Mouse (Mus musculus) liver, embryonic 14.5 days (tissue): ENCODE measurements around the gene Zfp384. TPM values are rescaled to one million over a fixed set of nuclear protein-coding genes. Genes with fewer than 3 reads are reported as not detected.

Experiments used
- ATAC-seq: fragments of 200-750 bp; cut with Nextera tagmentation; 2 replicates; pipeline ENCODE4 v1.8.0; 2017; ENCODE audit warnings: moderate number of reproducible peaks, mild to moderate bottlenecking, moderate library complexity; ENCODE audit not compliant: insufficient read depth
- DNase-seq, 3 experiments: peaks; one replicate each; pipeline ENCODE4 v3.0.0-alpha.2; 2012 to 2013; ENCODE audit warnings: low read depth in 3 of 3, low spot score in 3 of 3
- H3K27ac ChIP-seq: fragments of 300-500 bp; sonication (generic); 2 replicates; pipeline ENCODE4 v1.5.1; 2014; ENCODE audit warnings: moderate library complexity, mild to moderate bottlenecking, control low read depth, inconsistent platforms
- H3K27me3 ChIP-seq: fragments of 300-500 bp; sonication (generic); 2 replicates; pipeline ENCODE4 v1.6.1; 2014; ENCODE audit warnings: mild to moderate bottlenecking, low read length, moderate library complexity; ENCODE audit not compliant: control insufficient read depth, insufficient read depth
- H3K36me3 ChIP-seq: fragments of 300-500 bp; sonication (generic); replicated peaks from 2 replicates; pipeline ENCODE4 v1.6.1; 2014; ENCODE audit warnings: low read depth; ENCODE audit not compliant: control insufficient read depth, insufficient read depth
- H3K4me1 ChIP-seq, 2 experiments: fragments of 200-500 bp in 1 of 2; fragments of 300-500 bp in 1 of 2; sonication (generic) in 1 of 2; replicated peaks; 2 replicates each; pipeline ENCODE4 v1.6.1; 2012 to 2014; ENCODE audit warnings: antibody characterized with exemption in 1 of 2, inconsistent platforms in 1 of 2, low read length in 1 of 2; ENCODE audit not compliant: control insufficient read depth in 2 of 2, insufficient read depth in 2 of 2
- H3K4me2 ChIP-seq: fragments of 300-500 bp; sonication (generic); 2 replicates; pipeline ENCODE4 v1.6.1; 2014; ENCODE audit warnings: low read depth, mild to moderate bottlenecking, control low read depth, moderate library complexity
- H3K4me3 ChIP-seq, 2 experiments: fragments of 200-500 bp in 1 of 2; fragments of 300-500 bp in 1 of 2; sonication (generic) in 1 of 2; 2 replicates each; pipeline ENCODE4 v1.5.1; 2012 to 2014; ENCODE audit warnings: low read depth in 2 of 2, low read length in 2 of 2, mild to moderate bottlenecking in 2 of 2, control low read depth in 1 of 2, inconsistent platforms in 1 of 2, moderate library complexity in 1 of 2; ENCODE audit not compliant: insufficient read depth in 1 of 2
- H3K9ac ChIP-seq: fragments of 300-500 bp; sonication (generic); replicated peaks from 2 replicates; pipeline ENCODE4 v1.6.1; 2014; ENCODE audit warnings: mild to moderate bottlenecking, control low read depth, moderate library complexity
- H3K9me3 ChIP-seq: fragments of 300-500 bp; sonication (generic); 2 replicates; pipeline ENCODE4 v1.6.1; 2016; ENCODE audit warnings: low read length, mixed read lengths; ENCODE audit not compliant: control insufficient read depth
- CTCF ChIP-seq: IDR thresholded peaks from 2 replicates; pipeline ENCODE4 v1.5.1; 2016; ENCODE audit warnings: antibody characterized with exemption, low read depth, control low read depth
- EP300 ChIP-seq: IDR thresholded peaks from 2 replicates; pipeline ENCODE4 v1.6.1; 2016; ENCODE audit warnings: antibody characterized with exemption, low read depth
- WGBS: fragments of 180-500 bp; shearing (Covaris S2); extraction: QIAGEN DNeasy Blood & Tissue Kit; methylation state at CpG from one replicate; pipeline ENCODE4 v1.1.7; 2014; ENCODE audit not compliant: insufficient replicate concordance; 5-methylcytosine and 5-hydroxymethylcytosine counted together
- polyA plus RNA-seq, 2 experiments: library from polyadenylated mRNA; depleted of rRNA in 1 of 2; stranded (reverse) in 1 of 2; unstranded in 1 of 2; fragments of >200 nt; fragmentation: Nextera tagmentation in 1 of 2; extraction: Ambion mirVana in 1 of 2; gene quantifications; 2 replicates each; pipeline versions ENCODE4 v1.2.1 to v1.2.3; 2012 to 2014

The Zfp384 gene
- polyA plus RNA-seq, 2 experiments = 3.1 to 20.2 TPM

DNA sequence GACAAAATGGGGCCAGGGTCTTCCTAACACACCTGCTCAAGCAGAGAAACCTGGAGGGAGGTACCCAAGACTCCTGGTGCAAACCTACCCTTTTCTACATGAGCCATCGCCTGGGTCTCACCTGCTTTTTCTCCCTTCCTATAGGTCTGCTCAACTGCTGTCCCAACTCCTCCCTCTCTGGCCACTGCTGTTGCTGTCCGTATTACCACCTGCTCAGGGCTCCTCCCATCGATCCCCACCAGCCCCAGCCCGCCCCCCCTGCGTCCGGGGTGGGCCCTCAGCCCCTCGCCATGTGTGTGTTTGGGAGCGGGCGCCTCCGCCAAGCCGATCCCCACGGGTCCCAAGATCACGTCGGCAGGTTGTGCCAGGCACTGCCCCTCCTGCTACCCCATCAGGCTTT is 9.9 kb upstream of the Zfp384 start:
- ATAC-seq (no peak), DNase-seq (no peak)
- H3K36me3 ChIP-seq = no peaks in the 10 kb centered on the region
- H3K4me2 ChIP-seq = no peak overlapping the region
- peaks cover 65% of the 10 kb centered on the region for H3K27me3 ChIP-seq
- H3K4me3 ChIP-seq = no peak overlapping the region
- 43% methylated on average over 14 of the region's 14 CpGs for WGBS
- H3K9ac ChIP-seq = no peak overlapping the region
- TF ChIP-seq CTCF = no peak
- no peaks in the 10 kb centered on the region for H3K9me3 ChIP-seq
- no peak overlapping the region for H3K27ac ChIP-seq
- H3K4me1 ChIP-seq = peaks cover 0 to 2% of the 10 kb centered on the region in 2 experiments; a peak in 1 of 4 replicates

DNA sequence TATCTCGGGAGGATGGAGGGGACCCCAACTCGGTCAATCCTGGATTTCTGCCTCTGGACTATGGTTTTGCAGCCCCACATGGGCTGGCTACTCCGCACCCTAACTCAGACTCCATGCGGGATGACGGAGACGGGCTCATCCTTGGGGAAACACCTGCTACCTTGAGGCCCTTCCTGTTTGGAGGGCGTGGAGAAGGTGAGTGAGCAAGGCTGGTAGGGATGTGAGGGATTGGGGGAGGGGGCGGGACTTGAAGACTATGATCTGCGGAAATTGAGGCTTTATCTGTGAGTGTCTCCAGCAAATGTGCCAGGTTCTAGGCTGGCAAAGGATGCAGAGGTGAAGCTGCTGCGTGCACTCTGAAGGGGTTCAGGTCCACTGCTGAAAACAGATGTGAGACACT is 9.4 kb upstream of the Zfp384 start:
- Histone ChIP-seq H3K4me3 (no peak overlapping the region), H3K27me3 (peaks cover 60% of the 10 kb centered on the region), H3K36me3 (no peaks in the 10 kb centered on the region), H3K4me2 (no peak overlapping the region), H3K4me1 (peaks cover 0 to 2% of the 10 kb centered on the region in 2 experiments; a peak in 1 of 4 replicates), H3K27ac (no peak overlapping the region), H3K9ac (no peak overlapping the region), H3K9me3 (no peaks in the 10 kb centered on the region)
- ATAC-seq (no peak), DNase-seq (no peak)
- TF ChIP-seq EP300 (no peak), CTCF (no peak)
- 29% methylated on average over 10 of the region's 10 CpGs for WGBS

DNA sequence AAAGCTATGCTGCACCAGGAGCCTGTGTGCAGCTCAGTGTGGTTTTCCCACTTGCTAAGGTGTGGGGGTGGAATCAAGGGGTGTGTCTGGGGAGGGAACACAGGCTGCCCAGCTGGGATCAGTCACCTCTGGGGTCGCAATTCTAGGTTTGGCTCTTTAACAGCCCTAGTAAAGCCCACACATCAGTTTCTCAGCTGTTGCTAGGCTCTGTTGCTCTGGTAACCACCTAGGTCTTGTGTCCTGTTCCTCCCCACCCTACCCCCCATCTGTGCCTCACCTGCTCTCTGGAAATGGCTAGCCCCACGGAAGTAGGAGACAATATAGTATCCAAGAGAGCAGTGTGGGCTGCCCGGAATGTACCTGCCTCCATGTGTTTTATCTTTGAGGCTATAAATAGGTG is 5.2 kb upstream of the Zfp384 start:
- ATAC-seq = no peak

DNA sequence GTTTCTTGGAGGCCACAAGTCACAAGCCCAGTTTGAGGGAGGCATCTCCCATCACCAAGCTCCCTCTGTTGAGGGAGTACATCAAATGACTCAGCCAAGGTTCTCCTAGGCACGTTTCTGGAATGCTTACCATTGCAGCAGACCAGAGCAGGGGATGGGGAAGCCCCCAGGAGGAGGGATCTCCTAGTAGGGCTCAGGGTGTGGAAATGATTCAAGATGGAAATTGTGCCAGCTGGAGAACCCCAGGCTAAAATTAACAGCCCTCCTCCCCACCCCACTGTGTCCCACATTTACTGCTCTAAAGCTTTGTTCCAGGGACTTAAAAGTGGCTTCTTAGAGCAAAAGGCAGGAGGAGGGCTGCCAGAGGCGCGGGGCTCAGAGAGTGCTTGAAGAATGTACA is 3.9 kb upstream of the Zfp384 start:
- no peak for TF ChIP-seq EP300
- TF ChIP-seq CTCF = no peak
- Histone ChIP-seq H3K36me3 (no peaks in the 10 kb centered on the region), H3K27me3 (peaks cover 8% of the 10 kb centered on the region), H3K4me1 (peaks cover 6 to 11% of the 10 kb centered on the region in 2 experiments), H3K27ac (no peak overlapping the region), H3K9ac (no peak overlapping the region), H3K9me3 (no peaks in the 10 kb centered on the region), H3K4me2 (no peak overlapping the region), H3K4me3 (no peak overlapping the region)
- no peak for DNase-seq
- no peak for ATAC-seq
- WGBS = 40% methylated on average over 3 of the region's 3 CpGs

More for the DNA sequence above, 5.2 kb upstream of the Zfp384 start:
- Histone ChIP-seq H3K9ac (no peak overlapping the region), H3K4me3 (no peak overlapping the region), H3K36me3 (no peaks in the 10 kb centered on the region), H3K4me2 (no peak overlapping the region), H3K9me3 (no peaks in the 10 kb centered on the region), H3K27ac (no peak overlapping the region), H3K27me3 (peaks cover 20% of the 10 kb centered on the region), H3K4me1 (peaks cover 6 to 8% of the 10 kb centered on the region in 2 experiments)
- no peak for TF ChIP-seq EP300
- TF ChIP-seq CTCF = no peak
- WGBS = 38% methylated on average over 3 of the region's 3 CpGs
- DNase-seq = no peak

DNA sequence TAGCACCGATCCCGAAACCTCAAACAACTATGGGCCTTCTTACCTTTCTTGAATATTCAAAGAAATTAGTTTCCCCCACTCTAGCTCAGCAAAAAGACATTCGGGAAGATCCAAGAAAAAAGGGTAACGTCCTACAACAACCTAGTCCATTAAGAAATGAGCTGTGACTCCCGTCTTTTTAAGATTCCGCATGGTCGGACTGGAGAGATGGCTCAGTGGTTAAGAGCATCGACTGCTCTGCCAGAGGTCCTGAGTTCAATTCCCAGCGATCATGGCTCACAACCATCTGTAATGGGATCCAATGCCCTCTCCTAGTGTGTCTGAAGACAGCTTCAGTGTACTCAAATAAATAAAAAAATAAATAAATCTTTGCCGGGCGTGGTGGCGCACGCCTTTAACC is 885 bp upstream of the Zfp384 start:
- TF ChIP-seq CTCF (no peak), EP300 (no peak)
- peak overlapping the region; percentile 89 to 97 for H3K4me3 ChIP-seq
- H3K4me1 ChIP-seq = peaks cover 6 to 13% of the 10 kb centered on the region in 2 experiments
- H3K27me3 ChIP-seq = no peaks in the 10 kb centered on the region; the same call in 1 of the 2 replicates
- no peak for DNase-seq
- WGBS = 34% methylated on average over 13 of the region's 13 CpGs
- peak overlapping the region; percentile 94 for H3K4me2 ChIP-seq
- H3K36me3 ChIP-seq = peaks cover 16% of the 10 kb centered on the region
- H3K9ac ChIP-seq = peak overlapping the region; percentile 66
- no peaks in the 10 kb centered on the region for H3K9me3 ChIP-seq
- H3K27ac ChIP-seq = no peak overlapping the region; the same call in 1 of the 2 replicates
- no peak for ATAC-seq
